Mouse (Mus musculus): Measurements from ENCODE around the gene Mapk8ip3.
A peak's percentile ranks its signal among the peaks of the same experiment; 100 is the strongest.
"Not testable (repeated sequence)": the region's sequence is repeated elsewhere in the genome, so short reads cannot be mapped to it uniquely, and the experiment has no call there.

Gene Mapk8ip3

DNA sequence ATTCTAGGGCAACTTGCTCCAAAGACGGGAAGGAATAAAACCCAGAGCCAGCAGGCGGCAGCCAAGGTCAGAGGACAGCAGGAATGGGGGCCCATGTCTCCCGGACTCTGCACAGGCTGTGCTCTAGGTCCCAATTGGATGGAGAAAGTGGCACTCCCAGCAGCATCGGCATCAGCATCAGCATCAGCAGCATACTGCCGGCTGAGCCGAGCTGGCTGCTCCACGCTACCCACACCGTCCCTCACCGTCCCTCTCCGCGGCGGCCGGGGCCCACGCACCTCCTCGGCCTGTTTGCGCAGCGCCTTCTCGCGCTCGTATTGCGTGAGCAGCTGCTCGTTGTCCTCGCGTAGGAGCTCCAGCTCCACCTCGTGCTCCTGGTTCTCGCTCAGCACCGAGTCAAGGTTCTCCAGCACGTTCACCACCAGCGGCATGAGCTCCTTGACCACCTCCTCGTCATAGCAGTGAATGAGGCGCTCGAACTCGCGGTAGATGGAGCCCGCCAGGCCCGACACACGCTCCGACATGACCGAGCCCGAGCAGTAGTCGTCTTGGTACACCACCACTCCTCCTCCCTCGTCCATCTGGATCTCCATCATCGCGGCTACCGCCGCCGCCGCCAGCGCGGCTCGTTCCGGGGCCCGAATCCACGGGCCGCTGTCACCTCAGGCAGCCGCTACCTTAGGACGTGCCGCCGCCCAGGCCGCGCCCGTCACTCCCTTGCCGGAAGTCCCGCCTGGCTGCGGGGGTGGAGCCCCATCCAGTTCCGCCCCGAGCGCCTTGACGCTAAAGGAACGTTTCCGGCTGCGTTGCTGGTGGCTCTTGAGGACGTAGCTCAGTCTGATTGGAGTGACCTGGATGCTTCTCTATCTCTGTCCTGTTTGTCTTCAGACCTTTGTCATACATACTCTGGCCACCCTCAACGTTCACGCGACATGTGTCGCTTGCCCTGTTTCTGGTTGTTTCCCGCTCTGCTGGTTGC lies at the start of gene Mapk8ip3:
TSS of gene Mapk8ip3 (minus strand) at position 719 of the 979 bp plus-strand sequence.
- peak; percentile 96 for DNase-seq (ENCODE audit: low spot score in 2 of 2)

DNA sequence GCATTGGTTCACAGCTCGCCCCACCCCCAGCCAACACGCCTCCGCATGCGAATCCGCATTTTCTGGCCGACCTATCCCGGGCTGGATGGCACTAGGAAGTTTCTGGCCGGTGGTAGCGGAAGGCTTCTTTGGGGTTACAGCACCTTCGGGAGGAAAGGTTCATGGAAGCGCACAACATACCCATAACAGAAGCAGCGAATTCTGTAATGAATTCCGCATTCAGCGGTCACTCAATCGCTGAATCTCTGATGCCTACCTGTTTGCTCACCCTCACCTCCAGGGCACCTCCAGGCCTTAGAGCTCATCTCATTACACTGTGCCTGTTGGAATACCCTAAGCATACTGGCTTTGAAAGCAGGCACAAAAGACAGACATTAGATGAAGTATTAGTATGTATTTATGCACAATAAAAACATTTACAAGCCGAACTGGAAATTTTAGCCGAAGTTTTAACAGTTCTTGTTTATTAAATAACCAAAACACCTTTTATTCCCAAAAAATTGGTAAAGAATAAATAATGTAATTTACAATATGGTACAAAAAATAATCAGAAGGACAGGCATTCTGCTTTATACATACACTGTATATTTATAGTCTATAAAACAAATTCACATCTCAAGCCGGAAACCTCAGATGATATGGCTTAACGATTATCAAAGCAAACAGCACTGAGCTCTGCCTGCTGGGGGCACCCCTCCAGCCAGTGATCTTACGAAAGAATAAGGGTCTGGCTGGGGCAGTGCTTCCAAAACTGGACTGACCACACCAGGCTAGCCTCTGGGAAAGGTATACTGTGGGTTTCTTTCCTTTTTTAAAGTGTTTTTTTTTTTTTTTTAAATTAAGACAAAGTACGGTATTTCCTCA lies 24.3 kb upstream of the Mapk8ip3 start:
- DNase-seq (ENCODE audit: low spot score in 2 of 2), result no peak

DNA sequence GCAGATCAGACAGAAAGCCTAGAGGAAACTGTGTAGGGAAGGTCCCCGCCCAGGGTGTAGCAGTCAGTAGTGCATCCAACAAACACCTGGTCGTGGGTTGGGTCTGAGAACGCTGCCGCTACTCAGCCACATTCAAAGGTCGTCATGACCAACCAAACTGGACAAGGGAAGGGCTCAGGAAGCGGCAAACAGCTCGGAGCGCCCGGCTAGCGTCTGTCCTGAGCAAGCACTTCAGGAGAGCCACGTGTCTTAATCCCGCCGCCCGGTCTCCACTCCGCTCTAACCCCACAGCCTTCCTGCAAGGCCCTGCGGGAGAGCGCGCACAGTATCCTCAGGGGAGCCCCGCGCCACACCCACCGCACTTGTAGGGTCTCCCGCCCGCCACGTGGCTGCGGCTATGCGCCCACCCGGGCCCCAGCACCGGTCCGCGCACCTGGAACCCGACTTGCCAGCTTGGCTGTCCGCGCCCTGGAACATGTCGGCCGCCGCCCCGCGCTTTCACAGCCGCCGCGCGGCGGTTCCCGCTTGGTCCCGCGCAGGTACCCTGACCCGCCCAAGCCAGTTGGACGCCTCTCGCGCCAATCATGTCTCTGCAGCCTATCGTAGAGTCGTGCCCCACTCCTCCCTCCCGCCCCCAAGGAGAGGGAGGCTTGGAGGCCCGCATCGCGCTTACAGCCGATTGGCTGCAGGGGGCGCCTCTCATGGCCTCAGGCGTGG lies 23.5 kb upstream of the Mapk8ip3 start, which contains the start of gene Jpt2:
TSS of gene Jpt2 (minus strand) at position 555 of the 717 bp plus-strand sequence.
- DNase-seq (ENCODE audit: low spot score in 2 of 2), result peak; percentile 95 to 98

DNA sequence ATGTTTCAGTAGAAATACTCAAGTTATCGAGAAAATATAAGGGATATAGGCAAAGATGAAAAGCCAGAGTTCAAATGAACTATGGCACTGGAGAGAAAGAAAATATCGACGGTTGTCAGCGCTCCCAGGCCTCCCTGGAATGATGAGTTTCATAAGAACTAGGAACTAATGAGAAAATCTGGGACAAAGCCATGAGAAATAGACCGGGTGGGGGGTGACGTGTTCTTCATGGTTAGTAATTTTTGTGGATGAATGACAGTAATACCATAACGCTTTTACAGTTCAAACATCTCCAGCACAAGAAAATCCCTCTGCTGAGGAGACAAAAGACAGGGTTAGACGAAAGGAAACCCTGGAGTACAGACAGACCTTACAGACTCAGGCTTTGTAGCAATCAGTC lies 22.6 kb upstream of the Mapk8ip3 start:
- DNase-seq (ENCODE audit: low spot score in 2 of 2), result no peak

DNA sequence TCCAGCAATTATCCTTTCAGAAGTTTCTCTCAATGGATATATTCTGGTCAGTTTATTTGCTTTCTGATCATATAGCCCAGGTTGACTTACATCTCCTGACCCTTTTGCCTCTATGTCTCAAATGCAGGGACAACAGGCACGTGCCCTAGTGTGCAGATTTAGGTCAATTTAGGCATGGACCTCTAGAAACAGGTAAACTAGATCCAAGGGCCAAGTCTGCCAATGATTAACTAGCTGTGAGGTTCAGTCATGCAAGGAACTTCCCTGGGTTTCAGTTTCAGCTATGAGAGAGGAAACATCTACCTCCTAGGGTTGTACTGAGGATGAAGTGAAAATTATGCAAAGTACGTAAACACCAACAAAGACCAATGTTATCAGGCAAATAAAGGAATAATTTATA lies 16.5 kb upstream of the Mapk8ip3 start:
- no peak for DNase-seq (ENCODE audit: low spot score in 2 of 2)

DNA sequence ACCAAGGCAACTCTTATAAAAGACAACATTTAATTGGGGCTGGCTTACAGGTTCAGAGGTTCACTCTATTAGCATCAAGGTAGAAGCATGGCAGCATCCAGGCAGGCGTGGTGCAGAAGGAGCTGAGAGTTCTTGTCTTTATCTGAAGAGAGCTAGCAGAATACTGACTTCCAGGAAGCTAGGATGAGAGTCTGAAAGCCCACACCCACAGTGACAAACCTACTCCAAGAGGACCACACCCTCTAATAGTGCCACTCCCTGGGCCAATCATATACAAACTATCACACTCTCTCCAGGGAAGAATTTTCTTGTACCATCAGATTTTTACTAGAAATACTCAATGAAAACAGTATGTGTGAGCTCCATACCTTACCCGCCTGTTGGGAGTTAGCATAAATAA lies 13.9 kb upstream of the Mapk8ip3 start:
- DNase-seq (ENCODE audit: low spot score in 2 of 2), result no peak

DNA sequence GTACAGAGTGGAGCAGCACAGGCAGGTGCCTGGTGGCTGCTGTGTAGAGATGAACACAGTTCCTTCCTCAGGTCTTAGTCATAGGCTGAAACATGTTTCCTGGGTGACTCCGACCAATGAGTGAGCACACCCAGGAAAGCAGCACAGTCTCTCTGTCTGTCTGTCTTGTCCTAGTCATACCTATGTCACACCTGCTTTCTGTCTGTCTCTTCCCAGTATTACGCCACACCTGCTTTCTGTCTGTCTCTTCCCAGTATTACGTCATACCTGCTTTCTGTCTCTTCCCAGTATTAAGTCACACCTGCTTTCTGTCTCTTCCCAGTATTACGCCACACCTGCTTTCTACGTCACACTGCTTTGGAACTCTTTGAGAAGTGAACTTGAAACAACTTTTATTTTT lies 11.4 kb upstream of the Mapk8ip3 start:
- no peak for DNase-seq (ENCODE audit: low spot score in 2 of 2)

DNA sequence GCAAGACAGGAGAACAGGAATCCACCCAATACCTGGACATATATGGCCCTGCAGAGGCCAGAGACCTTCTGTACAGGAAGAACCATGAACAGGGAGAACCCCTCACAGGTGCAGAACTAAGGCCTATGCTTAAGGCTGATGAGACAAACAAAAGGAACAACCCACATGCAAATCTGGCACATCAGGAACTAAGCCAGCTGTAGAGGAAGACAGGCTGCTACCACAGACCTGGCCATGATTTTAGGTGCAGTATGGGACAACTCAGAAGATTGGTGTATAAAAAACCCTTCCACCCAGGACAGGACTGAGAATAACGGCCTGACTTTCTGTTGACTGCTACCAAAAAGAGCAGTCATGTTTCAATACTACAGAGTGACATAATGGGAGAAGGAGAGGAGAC lies 6.8 kb upstream of the Mapk8ip3 start:
- not testable (repeated sequence) for DNase-seq (ENCODE audit: low spot score in 2 of 2)

DNA sequence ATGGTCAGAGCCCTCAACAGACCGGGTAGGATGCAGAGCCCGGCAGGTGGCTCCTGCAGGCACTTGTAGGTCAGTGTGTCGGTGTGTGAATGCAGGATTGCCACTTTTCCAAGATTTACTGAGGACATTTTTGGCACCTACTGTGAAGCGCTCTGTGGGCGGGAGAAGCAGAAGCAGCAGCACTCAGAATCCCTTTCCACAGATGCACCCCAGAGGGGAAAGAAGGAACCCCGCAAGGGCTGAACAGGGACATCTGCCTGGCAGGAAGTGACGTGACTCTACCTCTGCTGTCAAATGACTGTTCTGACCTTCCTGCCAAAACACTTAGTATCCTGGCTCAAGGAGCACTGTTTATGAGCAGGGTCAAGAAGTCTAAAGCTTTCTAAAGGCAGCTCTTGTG lies 6.3 kb upstream of the Mapk8ip3 start:
- DNase-seq (ENCODE audit: low spot score in 2 of 2), result no peak

DNA sequence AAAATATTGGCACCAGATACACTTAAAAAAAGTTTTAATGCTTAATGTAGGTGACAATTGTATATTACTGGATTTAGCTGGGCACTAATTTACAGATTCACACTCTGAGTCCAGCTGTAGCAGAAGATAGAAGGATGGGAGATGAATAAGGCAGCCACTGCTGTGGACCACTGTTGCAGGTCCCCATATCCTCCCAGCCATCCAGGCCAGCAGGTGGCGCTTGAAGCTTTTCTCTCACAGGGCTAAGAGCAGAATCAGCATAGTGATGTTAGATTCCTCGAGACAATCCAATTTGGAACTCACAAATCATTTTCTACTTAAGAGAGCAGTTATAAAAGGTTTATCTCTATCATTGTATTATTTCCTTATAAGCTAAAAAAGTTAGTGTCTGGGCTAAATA lies 5.7 kb upstream of the Mapk8ip3 start:
- DNase-seq (ENCODE audit: low spot score in 2 of 2), result peak; percentile 22 to 35

DNA sequence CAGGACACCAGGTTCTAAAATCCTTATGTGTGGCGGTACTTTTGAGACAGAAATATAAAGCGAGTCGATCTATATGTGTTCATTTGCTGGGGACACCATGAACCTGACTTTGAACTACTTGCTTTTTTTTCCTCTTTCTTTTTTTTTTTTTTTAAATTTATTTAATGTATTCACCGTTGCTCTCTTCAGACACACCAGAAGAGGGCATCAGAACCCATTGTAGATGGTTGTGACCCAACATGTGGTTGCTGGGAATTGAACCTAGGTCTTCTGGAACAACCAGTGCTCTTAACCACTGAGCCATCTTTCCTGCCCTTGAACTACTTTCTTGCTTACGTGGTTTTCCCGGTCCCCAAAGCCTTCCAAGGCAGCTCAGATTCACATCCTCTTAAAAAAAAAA lies 489 bp upstream of the Mapk8ip3 start:
- no peak for DNase-seq (ENCODE audit: low spot score in 2 of 2)

DNA sequence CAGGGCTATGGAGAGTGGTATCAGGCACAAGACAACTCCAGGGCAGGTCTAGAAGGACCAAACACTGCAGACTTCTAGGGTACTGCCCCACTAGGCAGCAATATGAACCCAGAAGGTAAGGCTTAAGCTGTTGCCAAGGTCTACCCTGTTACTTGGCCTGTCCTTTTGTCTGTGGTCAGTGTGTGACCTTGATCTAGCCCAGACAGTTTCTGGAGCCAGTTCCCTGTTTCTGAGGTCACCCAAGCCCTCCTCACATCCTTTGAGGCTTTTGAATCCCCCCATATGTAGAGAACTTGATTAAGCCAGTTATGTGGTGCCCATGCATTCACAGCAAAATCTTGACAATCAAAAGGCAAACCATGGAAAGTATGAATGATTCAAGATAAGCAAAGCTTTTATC lies 1.1 kb downstream of the Mapk8ip3 start:
- no peak for DNase-seq (ENCODE audit: low spot score in 2 of 2)

DNA sequence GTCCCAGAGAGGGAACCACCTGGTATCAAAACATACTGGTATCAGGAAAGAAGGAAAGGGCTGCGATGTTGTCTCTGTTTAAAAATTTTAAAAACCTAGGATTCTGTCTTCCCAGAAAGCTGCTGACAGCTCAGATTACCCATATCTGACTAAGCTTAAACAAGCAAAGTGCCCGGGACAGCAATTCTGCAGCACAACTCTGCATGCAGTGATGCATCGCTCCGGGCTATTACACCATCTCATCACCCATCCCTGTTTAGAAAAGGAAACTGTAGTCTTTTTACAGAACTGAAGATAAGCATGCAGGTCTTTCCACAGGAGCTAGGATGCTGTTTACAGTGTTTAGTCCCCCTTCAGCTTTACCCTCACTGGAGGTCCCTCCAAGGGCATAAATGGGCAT lies 1.9 kb downstream of the Mapk8ip3 start:
- no peak for DNase-seq (ENCODE audit: low spot score in 2 of 2)

DNA sequence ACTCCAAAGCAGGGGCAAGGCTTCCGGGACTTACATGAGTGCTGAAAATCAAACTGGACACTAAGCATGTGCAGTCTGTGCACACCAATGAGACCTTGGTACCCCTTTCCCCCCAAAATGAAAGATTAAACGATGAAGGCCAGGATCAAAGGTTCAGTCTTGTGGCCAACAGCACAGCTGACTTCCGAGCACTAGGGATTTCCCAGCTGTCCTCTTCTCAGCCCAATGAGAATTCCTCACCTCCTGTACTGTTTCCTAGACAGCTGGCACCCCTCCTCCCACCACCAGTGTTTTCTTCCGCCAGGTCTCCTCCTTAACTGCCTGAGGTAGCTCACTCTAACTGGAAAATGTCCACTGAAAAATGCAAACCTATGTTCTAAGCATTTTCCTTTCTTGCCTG lies 3.6 kb downstream of the Mapk8ip3 start:
- DNase-seq (ENCODE audit: low spot score in 2 of 2), result no peak

DNA sequence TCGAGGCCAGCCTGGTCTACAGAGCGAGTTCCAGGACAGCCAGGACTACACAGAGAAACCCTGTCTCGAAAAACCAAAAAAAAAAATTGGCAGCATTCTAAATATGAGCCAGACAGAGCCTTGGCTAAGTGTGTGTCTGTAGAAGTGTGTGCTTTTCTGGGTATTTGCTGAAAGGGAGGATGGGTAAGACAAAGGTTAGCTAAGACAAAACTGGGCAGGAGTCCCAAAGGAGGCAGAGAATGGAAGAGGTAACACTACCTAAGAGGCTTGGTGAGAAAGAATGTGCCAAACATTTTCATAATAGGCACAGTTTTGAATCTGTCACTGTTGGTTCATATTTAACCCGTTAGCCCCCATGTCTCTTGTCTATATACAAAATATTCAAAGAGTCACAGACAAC lies 4.3 kb downstream of the Mapk8ip3 start:
- DNase-seq (ENCODE audit: low spot score in 2 of 2), result no peak

DNA sequence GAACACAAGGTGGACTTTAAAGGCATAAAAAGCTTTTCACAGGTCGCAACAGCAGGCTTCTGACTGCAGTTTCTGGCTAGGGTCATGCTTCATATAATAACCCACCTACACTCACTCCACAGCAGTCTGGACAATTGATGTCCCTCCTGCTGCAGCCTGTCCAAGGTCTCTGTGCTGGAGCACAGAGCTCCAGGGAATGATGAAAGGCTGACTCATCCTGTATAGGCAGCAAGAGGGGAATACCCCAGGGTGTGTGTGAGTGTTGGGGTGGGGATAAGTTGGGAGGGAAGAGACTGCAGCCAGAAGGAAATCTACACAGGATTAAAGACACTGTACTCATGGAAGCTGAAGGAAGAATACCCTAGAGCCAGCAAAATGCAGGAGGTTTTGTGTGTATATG lies 7.3 kb downstream of the Mapk8ip3 start:
- DNase-seq (ENCODE audit: low spot score in 2 of 2), result no peak

DNA sequence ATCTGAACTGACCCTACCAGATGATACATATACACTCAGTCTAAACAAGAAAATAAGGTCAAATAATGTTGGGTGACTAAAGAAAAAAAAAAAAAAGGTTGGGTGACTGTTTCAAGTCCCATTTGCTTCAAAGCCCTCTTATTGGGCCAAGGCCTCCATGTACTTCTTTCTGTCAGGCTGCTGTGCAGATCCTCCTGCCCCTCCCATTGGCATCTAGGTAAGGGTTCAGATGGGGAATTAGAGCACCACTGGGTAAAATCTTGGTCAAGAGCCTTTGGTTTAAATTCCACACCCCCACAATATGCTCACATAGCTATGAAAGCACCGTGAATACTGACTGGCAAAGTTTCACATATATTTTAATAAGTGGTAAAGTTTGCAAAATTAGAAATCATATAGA lies 13.5 kb downstream of the Mapk8ip3 start:
- no peak for DNase-seq (ENCODE audit: low spot score in 2 of 2)

DNA sequence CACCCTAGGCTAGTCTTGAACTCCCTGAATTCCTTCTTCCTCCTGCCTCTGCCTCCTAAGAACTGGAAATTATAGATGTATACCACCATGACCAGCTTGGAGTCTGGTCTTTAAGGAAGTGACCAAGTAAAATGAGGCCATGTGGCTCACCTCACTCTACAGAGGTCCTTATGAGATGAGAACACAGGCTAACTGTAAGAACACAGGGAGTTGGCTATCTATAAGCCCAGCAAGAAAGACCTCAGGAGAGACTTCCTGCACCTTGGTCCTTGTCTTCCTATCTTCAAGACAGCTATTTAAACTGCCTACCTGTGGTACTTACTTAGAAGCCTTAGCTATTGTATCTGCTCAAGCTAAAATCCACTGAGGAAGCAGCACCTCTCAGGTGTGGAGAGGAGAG lies 22.8 kb downstream of the Mapk8ip3 start:
- DNase-seq (ENCODE audit: low spot score in 2 of 2), result no peak

DNA sequence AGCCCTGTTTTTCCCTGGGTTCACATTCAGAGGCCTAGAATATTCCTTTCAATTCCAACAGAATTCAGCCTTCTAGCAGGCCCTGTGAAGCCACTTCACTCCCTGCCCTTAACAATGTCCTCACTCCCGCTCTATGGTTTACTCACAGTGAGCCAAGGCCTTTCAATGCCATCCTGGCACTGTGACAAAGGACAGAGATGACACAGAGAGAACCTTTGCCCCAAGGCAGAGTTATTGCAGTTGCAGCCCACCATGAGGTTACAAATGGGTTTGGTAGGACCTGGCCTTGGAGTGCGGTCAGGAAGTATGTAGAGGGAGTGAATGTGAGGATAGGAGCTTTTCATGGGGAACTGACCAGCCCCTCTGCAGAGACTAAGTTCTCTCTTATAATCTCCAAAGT lies 29.2 kb downstream of the Mapk8ip3 start:
- DNase-seq (ENCODE audit: low spot score in 2 of 2), result no peak

DNA sequence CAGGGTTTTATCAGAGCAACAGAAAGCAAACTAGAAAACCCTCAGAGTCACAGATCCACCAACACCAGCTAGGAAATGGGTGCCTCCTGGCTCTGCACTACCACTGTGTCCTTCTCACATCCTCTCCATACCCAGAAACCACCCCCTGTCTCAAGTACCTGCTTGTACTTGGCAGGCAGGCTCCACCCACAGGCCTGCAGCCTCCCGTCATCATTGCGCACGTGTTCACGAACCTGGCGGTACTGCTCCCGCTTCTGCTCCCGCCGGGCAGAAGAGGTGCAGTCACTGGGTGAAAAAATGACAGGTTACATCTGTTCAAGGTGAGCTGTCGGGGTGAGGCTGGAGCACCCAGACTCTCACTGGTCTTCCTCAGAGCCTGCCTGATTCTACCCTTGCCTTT lies 33.0 kb downstream of the Mapk8ip3 start:
- DNase-seq (ENCODE audit: low spot score in 2 of 2), result no peak

DNA sequence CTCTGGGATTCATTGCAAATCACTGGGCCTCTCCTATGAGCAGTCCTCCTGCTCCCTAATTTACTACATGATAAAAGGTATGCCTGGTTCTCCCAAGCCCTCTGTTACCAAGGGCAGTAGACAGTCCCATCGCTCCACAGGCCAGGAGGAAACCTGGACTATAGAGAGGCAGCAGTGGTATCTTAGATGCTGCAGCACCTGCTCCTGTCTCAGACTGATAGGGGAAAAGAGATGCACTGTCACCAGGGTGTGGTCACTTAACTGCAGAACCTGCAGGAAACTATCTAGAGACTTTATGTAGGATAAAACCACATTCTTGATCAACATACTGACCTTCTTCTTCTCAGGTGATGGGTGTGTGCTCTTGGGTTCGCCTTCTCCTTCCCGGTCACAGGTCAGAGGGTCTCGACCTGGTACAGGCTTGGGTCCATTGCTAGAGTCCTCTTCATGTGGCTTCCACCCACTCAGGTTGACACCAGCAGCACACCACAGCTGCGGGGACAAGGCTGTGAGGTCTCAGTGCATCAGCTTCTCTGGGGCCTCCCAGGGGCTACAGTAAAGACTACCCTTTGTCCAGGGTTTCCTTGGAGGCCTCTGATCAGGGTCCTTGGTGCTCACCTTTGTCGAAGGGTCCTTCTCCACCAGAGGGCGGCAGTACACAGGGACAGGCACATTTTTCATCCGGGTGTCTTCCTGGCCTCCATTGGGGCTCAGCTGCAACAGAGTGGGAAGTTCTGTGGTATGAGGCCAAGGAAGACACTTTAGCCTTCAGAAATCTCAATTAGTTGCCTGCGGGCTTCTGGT lies 33.9 kb downstream of the Mapk8ip3 start:
- no peak for DNase-seq (ENCODE audit: low spot score in 2 of 2)

All from urinary bladder, postnatal 36 days (tissue).